In genomic region chr3:82359036-82359435, GRCm38 (mm10) we compare ENCODE assay signal across 15 mouse cellular contexts. TPM values are rescaled to one million over a fixed set of nuclear protein-coding genes. Genes with fewer than 3 reads are reported as not detected.
DNase-seq lines count a peak whose midpoint lies in the region; ATAC-seq and TF ChIP-seq lines count a peak whose summit lies in the region.
"Had no signal": no experiment of that assay in that cellular context is flagged by ENCODE, and none has a peak within 500 bp of the region (broad histone marks: within the 10 kb centered on the region; RNA-seq: fewer than 3 reads in every experiment).

No protein-coding gene starts in this region.

- no peak for ATAC-seq in embryonic facial prominence, embryonic 12.5 days (ENCODE audit: insufficient number of reproducible peaks, insufficient read depth, low FRiP score, low TSS enrichment)
- no peak for ATAC-seq in hindbrain, embryonic 14.5 days (ENCODE audit: low FRiP score)
- no peak for ATAC-seq in midbrain, postnatal 0 days (ENCODE audit: low FRiP score)

- no peaks in the 10 kb centered on the region for H3K27me3 ChIP-seq in embryonic facial prominence, embryonic 12.5 days
- H3K27me3 ChIP-seq in hindbrain, embryonic 14.5 days (ENCODE audit: control insufficient read depth, insufficient read depth, low read length): no peaks in the 10 kb centered on the region
- H3K27me3 ChIP-seq in midbrain, postnatal 0 days (ENCODE audit: insufficient read depth, low read length): no peaks in the 10 kb centered on the region
- H3K27me3 ChIP-seq: heart, embryonic 15.5 days had no signal

- TF ChIP-seq CTCF in layer of hippocampus, adult 2 months (conservative IDR thresholded peaks at IDR 0.05): no peak
- TF ChIP-seq CTCF in midbrain, postnatal 0 days (IDR thresholded peaks at IDR 0.05): no peak

- WGBS in embryonic facial prominence, embryonic 12.5 days: 70% methylated on average over 8 of the region's 8 CpGs
- WGBS in hindbrain, embryonic 14.5 days: 88% methylated on average over 8 of the region's 8 CpGs
- 94% methylated on average over 8 of the region's 8 CpGs for WGBS in midbrain, postnatal 0 days

- no peaks in the 10 kb centered on the region for H3K9me3 ChIP-seq in embryonic facial prominence, embryonic 12.5 days
- no peaks in the 10 kb centered on the region for H3K9me3 ChIP-seq in hindbrain, embryonic 14.5 days (ENCODE audit: control insufficient read depth, low read length)
- H3K9me3 ChIP-seq in midbrain, postnatal 0 days (ENCODE audit: low read length): no peaks in the 10 kb centered on the region
- H3K9me3 ChIP-seq: heart, embryonic 15.5 days; liver, embryonic 13.5 days had no signal

- H3K4me1 ChIP-seq in embryonic facial prominence, embryonic 12.5 days: no peaks in the 10 kb centered on the region
- H3K4me1 ChIP-seq in hindbrain, embryonic 14.5 days (replicated peaks; ENCODE audit: control insufficient read depth, insufficient read depth, low read length): peaks cover 8% of the 10 kb centered on the region
- H3K4me1 ChIP-seq in midbrain, postnatal 0 days (ENCODE audit: insufficient read depth, low read length): peaks cover 6% of the 10 kb centered on the region; the same call in 1 of the 2 replicates

- peaks cover 6% of the 10 kb centered on the region; the same call in 1 of the 2 replicates for H3K36me3 ChIP-seq in embryonic facial prominence, embryonic 12.5 days
- H3K36me3 ChIP-seq in hindbrain, embryonic 14.5 days (replicated peaks; ENCODE audit: control insufficient read depth, insufficient read depth): peaks cover 22% of the 10 kb centered on the region
- H3K36me3 ChIP-seq in midbrain, postnatal 0 days (ENCODE audit: insufficient read depth, low read length): peaks cover 19% of the 10 kb centered on the region
- H3K36me3 ChIP-seq: liver, embryonic 13.5 days had no signal

- peak overlapping the region; percentile 69 for H3K4me3 ChIP-seq in layer of hippocampus, adult 2 months
- no peak overlapping the region for H3K4me3 ChIP-seq in embryonic facial prominence, embryonic 12.5 days
- H3K4me3 ChIP-seq in hindbrain, embryonic 14.5 days (replicated peaks; ENCODE audit: low read length): peak overlapping the region; percentile 93; the same call in 1 of the 2 replicates
- H3K4me3 ChIP-seq in midbrain, postnatal 0 days (ENCODE audit: low read depth, low read length): peak overlapping the region; percentile 72; the same call in 1 of the 2 replicates

- no peak for DNase-seq in layer of hippocampus, adult 2 months (ENCODE audit: low spot score in 2 of 2)
- DNase-seq in layer of hippocampus, postnatal 36 days: no peak
- DNase-seq in hindbrain, embryonic 14.5 days (ENCODE audit: low spot score): no peak
- DNase-seq in midbrain, postnatal 0 days (ENCODE audit: low spot score): no peak
- no peak for DNase-seq in thymus, postnatal 14 days
- DNase-seq in B cell, adult 2 months: no peak
- DNase-seq in MN1 (ENCODE audit: low spot score): no peak
- DNase-seq: adrenal gland, adult 2 months; cerebellum, adult 9-11 months; gastrocnemius, postnatal 10 days; kidney, adult 18-20 months; liver, embryonic 13.5 days; lung, postnatal 36 days had no signal

- peak overlapping the region; percentile 80 for H3K4me2 ChIP-seq in embryonic facial prominence, embryonic 12.5 days (replicated peaks)
- peak overlapping the region; percentile 65 for H3K4me2 ChIP-seq in hindbrain, embryonic 14.5 days (replicated peaks)
- peak overlapping the region; percentile 54 for H3K4me2 ChIP-seq in midbrain, postnatal 0 days (ENCODE audit: low read depth, low read length, poor library complexity, severe bottlenecking)

- H3K27ac ChIP-seq in layer of hippocampus, adult 2 months: no peak overlapping the region
- no peak overlapping the region for H3K27ac ChIP-seq in embryonic facial prominence, embryonic 12.5 days
- no peak overlapping the region for H3K27ac ChIP-seq in hindbrain, embryonic 14.5 days
- no peak overlapping the region for H3K27ac ChIP-seq in midbrain, postnatal 0 days (ENCODE audit: low read depth, low read length)
- H3K27ac ChIP-seq: heart, embryonic 15.5 days; liver, embryonic 13.5 days had no signal

- H3K9ac ChIP-seq in embryonic facial prominence, embryonic 12.5 days: no peak overlapping the region
- peak overlapping the region; percentile 79; the same call in 1 of the 2 replicates for H3K9ac ChIP-seq in hindbrain, embryonic 14.5 days
- no peak overlapping the region for H3K9ac ChIP-seq in midbrain, postnatal 0 days (replicated peaks; ENCODE audit: low read length, poor library complexity, severe bottlenecking)
- H3K9ac ChIP-seq: liver, embryonic 13.5 days had no signal

RNA-seq across cellular contexts. Expression of gene Map9, which starts 1.2 kb away (rescaled TPM):
- total RNA-seq in layer of hippocampus, adult 2 months (2021): 10 to 100 TPM; 73.7 to 81.2 TPM
- 10 to 100 TPM; 74.1 to 80.9 TPM for total RNA-seq in layer of hippocampus, postnatal 36 days (2021)
- 9.9 and 10.2 TPM in 2 replicates for polyA plus RNA-seq in embryonic facial prominence, embryonic 12.5 days (2016; fragmentation: Nextera tagmentation; extraction: Ambion mirVana)
- 68.3 and 96.6 TPM in 2 replicates for polyA plus RNA-seq in hindbrain, embryonic 14.5 days (2014; fragmentation: Nextera tagmentation; extraction: Ambion mirVana)
- total RNA-seq in midbrain, postnatal 0 days (2014; rRNA removed): 84.6 and 104 TPM in 2 replicates
- 158 and 174 TPM in 2 replicates for polyA plus RNA-seq in midbrain, postnatal 0 days (2015; fragmentation: Nextera tagmentation; extraction: Ambion mirVana)
